Mouse (Mus musculus): ENCODE results near the gene Zdhhc11.

GRCm38 (mm10) chr13:74009791-74010614 lies 46.4 kb downstream of the Zdhhc11 start:
- no peak for TF ChIP-seq EP300 (IDR thresholded peaks at IDR 0.05)
- no peak for TF ChIP-seq CTCF (IDR thresholded peaks at IDR 0.05)

Data from lung, postnatal 0 days (tissue).